Mouse (Mus musculus) ovary, adult 18-20 months (tissue): ENCODE measurements around the gene Ube2j1.

Source experiments
- DNase-seq: peaks from one replicate; pipeline ENCODE4 v3.0.0; 2022; ENCODE audit warnings: low spot score, mixed read lengths

Ube2j1 gene

GRCm38 (mm10) chr4:33018361-33018999 lies 12.7 kb upstream of the Ube2j1 start:
- DNase-seq, result peak; percentile 47

DNA sequence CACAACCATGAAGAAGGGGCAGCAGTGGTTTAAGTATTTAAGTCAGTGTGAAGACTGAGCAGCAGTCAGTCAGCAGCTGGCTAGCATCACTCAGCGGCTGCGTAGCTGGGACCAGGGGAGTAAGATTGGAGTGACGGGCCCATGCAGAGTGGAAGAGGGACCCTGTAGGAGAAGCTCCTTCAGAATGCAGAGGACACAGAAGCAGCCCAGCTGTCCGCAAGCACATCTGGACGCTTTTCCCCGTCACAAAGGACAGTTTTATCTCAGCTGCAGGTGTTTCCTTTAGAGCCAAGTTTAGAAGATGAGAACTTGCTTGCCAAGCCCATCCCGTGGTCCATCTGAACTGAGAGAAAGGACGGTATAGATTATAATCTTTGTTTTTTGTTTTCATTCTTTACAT lies 6.8 kb upstream of the Ube2j1 start:
- DNase-seq, result no peak

GRCm38 (mm10) chr4:33029104-33029503 lies 2.1 kb upstream of the Ube2j1 start:
- peak; percentile 10 for DNase-seq

GRCm38 (mm10) chr4:33030264-33031194 lies 687 bp upstream of the Ube2j1 start:
- DNase-seq, result no peak

- DNase-seq, result no peak
Measured at GRCm38 (mm10) chr4:33032045-33032444, 829 bp downstream of the Ube2j1 start.

GRCm38 (mm10) chr4:33033515-33033914 lies 2.3 kb downstream of the Ube2j1 start:
- no peak for DNase-seq

GRCm38 (mm10) chr4:33039826-33040225 lies 8.6 kb downstream of the Ube2j1 start:
- no peak for DNase-seq

GRCm38 (mm10) chr4:33049601-33050000 lies 18.4 kb downstream of the Ube2j1 start:
- DNase-seq, result no peak

DNA sequence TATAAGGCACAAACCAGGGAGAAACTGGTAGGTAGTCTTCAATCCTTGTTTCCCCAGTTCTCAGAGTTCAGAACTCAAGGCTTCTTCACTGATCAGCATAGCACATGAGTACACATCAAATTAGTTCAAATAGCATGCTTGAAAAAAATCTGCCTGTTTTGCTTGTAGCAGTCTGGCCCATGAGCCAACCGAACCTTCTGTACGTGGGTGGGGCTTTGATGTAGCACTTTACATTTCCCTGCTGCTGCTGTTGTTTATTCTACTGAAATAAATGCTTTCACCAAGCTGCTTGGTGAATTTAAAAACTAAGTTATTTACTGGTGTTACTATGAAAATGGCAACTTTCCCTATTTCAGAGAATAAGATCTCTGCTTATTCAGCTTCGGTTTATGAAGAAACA lies 20.8 kb downstream of the Ube2j1 start:
- DNase-seq, result no peak

DNA sequence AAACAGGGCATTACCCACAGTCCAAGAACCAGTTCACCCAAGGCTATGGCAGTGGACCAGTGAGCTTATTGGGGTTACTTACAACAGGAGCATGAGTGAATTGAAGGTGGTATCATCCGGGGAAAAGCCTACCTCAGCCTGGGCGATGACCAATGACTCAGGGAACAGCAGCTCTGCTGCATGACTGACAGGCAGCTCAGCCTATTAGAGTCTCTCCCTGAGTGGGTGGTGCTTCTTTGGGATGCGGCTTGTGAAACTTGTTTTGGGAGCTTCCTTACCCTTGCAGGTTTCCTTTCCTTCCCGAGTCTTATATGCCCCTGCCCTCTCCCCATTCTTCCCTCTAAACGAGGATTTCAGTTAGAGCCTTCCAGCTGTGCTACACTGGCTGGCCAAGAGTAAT lies 21.4 kb downstream of the Ube2j1 start:
- no peak for DNase-seq

GRCm38 (mm10) chr4:33054426-33054825 lies 23.2 kb downstream of the Ube2j1 start:
- DNase-seq, result no peak

DNA sequence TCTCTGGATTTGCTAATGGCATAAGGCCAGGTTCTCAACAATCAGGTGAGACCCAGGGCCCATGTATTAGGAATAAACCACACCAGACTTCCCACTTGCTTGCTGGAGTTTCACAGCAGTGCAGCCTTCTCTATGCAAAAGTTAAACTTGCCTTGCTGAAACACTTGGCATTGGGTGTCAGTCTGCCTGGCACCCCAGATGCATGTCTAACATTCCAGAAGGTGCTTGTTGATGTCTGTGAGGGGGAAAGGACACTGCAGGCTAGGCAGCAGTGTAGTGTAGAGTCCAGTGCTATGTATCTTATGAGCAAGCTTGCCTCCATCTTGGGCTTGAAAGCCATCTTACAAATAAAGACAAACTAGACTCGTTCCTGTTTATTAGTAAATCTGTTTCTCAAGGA lies 25.1 kb downstream of the Ube2j1 start:
- no peak for DNase-seq

GRCm38 (mm10) chr4:33057890-33058687 lies 26.9 kb downstream of the Ube2j1 start:
- peak; percentile 37 for DNase-seq

- no peak for DNase-seq
Measured at GRCm38 (mm10) chr4:33061158-33061557, 29.9 kb downstream of the Ube2j1 start.

DNA sequence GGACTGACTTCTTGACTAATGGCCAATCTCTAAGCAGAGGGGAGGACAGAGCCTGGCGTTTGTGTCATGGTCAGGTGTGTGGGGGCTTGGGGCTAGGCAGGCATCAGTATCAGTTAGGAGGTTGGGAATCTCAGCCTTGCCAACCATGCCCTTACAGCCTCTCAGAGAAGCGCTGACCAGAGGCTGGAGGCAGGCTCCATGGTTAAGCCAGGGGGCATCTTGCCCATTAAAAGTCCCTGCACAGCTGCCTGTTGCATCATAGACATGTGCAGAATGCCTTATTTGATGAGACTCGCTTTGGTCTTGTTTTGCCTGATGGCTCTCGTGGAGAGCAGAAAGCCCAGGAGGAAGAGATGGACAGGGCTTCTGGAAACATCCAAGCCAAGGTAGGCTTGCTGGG lies 31.8 kb downstream of the Ube2j1 start, which contains the start of gene Gabrr2:
Gene Gabrr2 (plus strand): TSS at position 19 of the 400 bp plus-strand sequence.
- no peak for DNase-seq

- no peak for DNase-seq
Measured at GRCm38 (mm10) chr4:33064986-33065385, 33.8 kb downstream of the Ube2j1 start.

DNA sequence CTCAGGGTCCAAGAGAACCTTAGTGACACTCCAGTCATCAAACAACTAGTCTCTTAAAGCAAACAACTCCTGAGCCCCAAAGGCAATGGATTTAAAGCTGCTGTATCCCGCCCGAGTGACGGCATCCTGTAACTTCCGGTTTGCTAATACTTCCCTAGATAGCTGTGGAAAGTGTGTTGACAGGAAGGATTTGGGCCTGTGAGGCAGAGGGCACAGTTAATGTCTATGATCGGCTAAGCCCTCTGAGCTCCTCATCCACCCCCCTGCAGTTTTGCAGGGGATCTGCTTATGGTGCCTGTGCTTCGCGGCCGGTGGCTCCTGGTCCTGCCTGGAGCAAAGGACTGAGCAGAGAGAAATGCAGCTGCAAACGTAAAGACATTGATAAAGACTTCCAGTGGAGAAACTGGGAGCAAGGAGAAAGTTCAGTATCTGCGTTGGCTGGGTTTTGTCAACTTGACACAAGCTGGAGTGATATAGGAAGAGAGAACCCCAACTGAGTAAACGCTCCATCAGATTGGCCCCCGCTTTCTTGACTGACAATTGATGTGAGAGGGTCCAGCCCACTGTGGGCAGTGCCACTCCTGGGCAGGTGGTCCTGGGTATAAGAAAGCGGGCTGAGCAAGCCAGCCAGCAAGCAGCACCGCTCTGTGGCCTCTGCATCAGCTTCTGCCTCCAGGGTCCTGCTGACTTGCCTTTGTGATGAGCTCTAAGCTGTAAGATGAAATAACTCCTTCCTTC lies 35.2 kb downstream of the Ube2j1 start:
- no peak for DNase-seq

DNA sequence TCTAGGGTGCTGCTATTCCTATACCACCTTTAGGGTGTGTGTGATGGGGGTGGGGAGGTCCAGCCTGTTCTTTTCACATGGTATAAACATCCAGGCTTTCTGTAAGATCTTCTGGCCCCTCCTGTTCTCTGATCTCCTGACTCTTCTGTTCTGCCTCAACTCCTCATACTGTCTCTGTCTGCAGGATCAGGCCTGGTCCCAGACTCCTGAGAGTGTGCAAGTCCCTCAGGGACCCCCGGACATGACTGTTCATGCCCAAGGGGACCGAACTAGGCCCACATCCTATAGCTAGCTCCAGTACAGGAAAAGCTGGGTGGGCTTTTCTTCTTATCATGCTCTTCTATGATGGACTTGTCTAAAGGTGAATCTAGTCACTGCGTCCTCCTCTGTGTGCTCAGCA lies 36.1 kb downstream of the Ube2j1 start:
- DNase-seq, result no peak

DNA sequence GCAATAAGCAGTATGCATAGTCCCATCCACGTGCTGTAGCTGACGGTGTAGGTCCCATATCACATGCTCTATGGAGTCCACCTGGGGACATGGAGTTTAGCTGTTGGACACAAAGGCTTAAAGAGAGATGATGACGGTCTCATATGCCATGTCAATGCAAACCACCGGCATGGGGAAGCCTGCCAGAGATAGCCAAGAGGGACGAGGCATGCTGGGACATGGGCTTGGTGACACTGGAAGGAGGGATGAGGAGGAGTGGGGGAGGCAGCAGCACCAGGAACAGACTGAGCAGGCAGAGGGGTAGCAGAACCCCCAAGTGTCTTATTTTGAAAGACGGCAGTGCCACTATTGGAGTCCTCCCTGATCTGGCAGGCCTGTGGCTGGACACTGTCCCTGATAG lies 36.6 kb downstream of the Ube2j1 start:
- no peak for DNase-seq

DNA sequence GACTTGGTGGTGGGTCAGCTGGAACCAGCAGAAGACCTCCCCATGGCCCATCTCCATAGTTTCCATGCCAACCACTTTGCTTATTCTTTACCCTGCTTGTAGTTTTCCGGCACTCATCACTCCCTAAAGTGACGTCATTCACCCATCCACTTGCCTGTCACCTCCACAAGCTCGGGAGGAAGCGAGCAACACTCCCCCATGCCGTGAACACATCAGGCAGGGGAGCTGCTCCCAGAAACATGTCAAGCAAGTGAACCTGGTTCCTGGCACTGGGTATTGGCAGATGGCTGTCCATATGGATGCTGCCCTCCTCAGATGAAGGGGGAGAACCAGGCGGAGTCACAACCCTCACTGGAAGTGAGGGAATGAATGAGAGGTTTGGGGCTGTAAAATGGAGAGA lies 37.7 kb downstream of the Ube2j1 start:
- DNase-seq, result no peak

- DNase-seq, result no peak
Measured at GRCm38 (mm10) chr4:33070326-33070725, 39.1 kb downstream of the Ube2j1 start.

GRCm38 (mm10) chr4:33071337-33071736 lies 40.1 kb downstream of the Ube2j1 start:
- no peak for DNase-seq
